Mouse (Mus musculus): ENCODE measurements around the gene Ift52.

GRCm38 (mm10) chr2:162976001-162976400 lies 41.2 kb upstream of the Ift52 start:
- TF ChIP-seq CTCF (IDR thresholded peaks at IDR 0.05; ENCODE audit: insufficient read depth, low read depth, low read length) (no peak), POLR2A (IDR thresholded peaks at IDR 0.05; ENCODE audit: insufficient read depth, low read depth, low read length) (no peak)

Measured in olfactory bulb, adult 2 months (tissue).